Mouse (Mus musculus): ENCODE results near the gene Cxcr5. TPM values are rescaled to one million over a fixed set of nuclear protein-coding genes. Genes with fewer than 3 reads are reported as not detected.

Cxcr5 gene
- total and polyA plus RNA-seq, 2 experiments from 2014 or later, result not detected

DNA sequence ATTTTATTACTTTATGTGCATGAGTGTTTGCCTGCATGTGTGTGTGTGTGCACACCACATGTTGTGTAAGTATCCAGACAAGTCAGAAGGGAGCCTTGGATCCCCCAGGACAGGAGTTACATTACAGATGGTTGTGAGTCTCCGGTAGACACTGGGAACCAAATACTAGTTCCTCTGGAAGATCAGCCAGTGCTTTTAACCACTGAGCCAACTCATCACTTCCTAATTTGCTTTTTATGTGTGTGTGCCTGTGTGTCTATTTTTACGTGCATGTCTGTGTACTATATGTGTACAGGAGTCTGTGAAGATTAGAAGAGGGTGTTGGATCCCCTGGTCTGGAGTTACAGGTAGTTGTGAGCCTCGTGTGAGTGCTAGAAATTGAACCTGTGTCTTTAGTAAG, 21.0 kb downstream of the Cxcr5 start:
- H3K9me3 ChIP-seq (ENCODE audit: low read length), result no peaks in the 10 kb centered on the region; the same call in 1 of the 2 replicates
- H3K9ac ChIP-seq (replicated peaks; ENCODE audit: low read length), result no peak overlapping the region
- H3K27me3 ChIP-seq (ENCODE audit: insufficient read depth, low read length), result no peaks in the 10 kb centered on the region
- no peaks in the 10 kb centered on the region for H3K36me3 ChIP-seq (ENCODE audit: insufficient read depth, low read length)
- no peak overlapping the region for H3K27ac ChIP-seq
- H3K4me3 ChIP-seq (ENCODE audit: low read length), result no peak overlapping the region
- no peak for DNase-seq (ENCODE audit: low spot score)
- TF ChIP-seq CTCF (IDR thresholded peaks at IDR 0.05; ENCODE audit: low read depth), result no peak
- ATAC-seq, result no peak
- H3K4me2 ChIP-seq (ENCODE audit: low read depth, low read length), result no peak overlapping the region
- 85% methylated on average over 3 of the region's 3 CpGs for WGBS
- no peaks in the 10 kb centered on the region for H3K4me1 ChIP-seq (ENCODE audit: insufficient read depth, low read length)

- WGBS, result 53% methylated on average over 2 of the region's 2 CpGs
- no peak overlapping the region for H3K4me2 ChIP-seq (ENCODE audit: low read depth, low read length)
- H3K27ac ChIP-seq, result no peak overlapping the region
- H3K4me3 ChIP-seq (ENCODE audit: low read length), result no peak overlapping the region
- no peaks in the 10 kb centered on the region for H3K27me3 ChIP-seq (ENCODE audit: insufficient read depth, low read length)
- no peak overlapping the region for H3K9ac ChIP-seq (replicated peaks; ENCODE audit: low read length)
- no peaks in the 10 kb centered on the region for H3K4me1 ChIP-seq (ENCODE audit: insufficient read depth, low read length)
- no peaks in the 10 kb centered on the region for H3K36me3 ChIP-seq (ENCODE audit: insufficient read depth, low read length)
- no peaks in the 10 kb centered on the region; the same call in 1 of the 2 replicates for H3K9me3 ChIP-seq (ENCODE audit: low read length)
- no peak for TF ChIP-seq CTCF (IDR thresholded peaks at IDR 0.05; ENCODE audit: low read depth)
- ATAC-seq (no peak), DNase-seq (ENCODE audit: low spot score) (no peak)
Measured at GRCm38 (mm10) chr9:44539816-44540421, 21.8 kb downstream of the Cxcr5 start.

GRCm38 (mm10) chr9:44537625-44538301, 23.9 kb downstream of the Cxcr5 start:
- H3K27me3 ChIP-seq (ENCODE audit: insufficient read depth, low read length), result no peaks in the 10 kb centered on the region
- no peak overlapping the region for H3K27ac ChIP-seq
- no peak for DNase-seq (ENCODE audit: low spot score)
- WGBS, result 81% methylated on average over 19 of the region's 19 CpGs
- no peaks in the 10 kb centered on the region for H3K36me3 ChIP-seq (ENCODE audit: insufficient read depth, low read length)
- H3K4me3 ChIP-seq (ENCODE audit: low read length), result no peak overlapping the region
- no peaks in the 10 kb centered on the region for H3K9me3 ChIP-seq (ENCODE audit: low read length)
- no peak for TF ChIP-seq CTCF (IDR thresholded peaks at IDR 0.05; ENCODE audit: low read depth)
- no peak for ATAC-seq
- H3K4me1 ChIP-seq (ENCODE audit: insufficient read depth, low read length), result no peaks in the 10 kb centered on the region
- H3K9ac ChIP-seq (replicated peaks; ENCODE audit: low read length), result no peak overlapping the region
- H3K4me2 ChIP-seq (ENCODE audit: low read depth, low read length), result no peak overlapping the region

DNA sequence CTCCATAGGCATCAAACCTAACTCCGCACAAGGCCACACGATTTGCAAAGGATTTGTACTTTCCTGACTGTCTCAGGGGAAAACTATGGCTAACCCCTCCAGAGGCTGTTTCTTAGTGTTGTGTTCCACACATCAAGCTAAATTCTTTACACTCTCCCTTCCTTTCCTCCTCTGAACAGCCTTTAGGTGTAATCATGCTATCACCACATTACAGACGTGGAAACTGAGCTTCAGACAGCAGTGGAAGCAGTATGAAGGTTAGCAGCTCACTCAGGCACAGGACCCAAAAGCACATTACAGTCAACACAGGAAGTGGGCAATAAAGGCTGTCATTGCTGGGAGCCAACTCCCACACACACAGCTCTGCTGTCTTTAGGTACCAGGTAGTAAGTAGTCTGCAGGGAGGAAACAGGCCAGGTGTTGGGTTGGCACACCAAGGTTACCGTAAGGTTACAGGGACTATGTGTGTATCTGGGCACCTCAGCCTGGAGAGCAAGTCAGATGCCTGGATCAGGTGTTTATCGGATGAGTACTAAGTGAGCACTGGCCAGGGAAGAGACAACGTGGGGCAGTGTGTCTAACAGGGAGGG, 28.6 kb downstream of the Cxcr5 start:
- no peaks in the 10 kb centered on the region for H3K9me3 ChIP-seq (ENCODE audit: low read length)
- H3K9ac ChIP-seq (replicated peaks; ENCODE audit: low read length), result no peak overlapping the region
- no peak overlapping the region for H3K4me3 ChIP-seq (ENCODE audit: low read length)
- no peaks in the 10 kb centered on the region for H3K36me3 ChIP-seq (ENCODE audit: insufficient read depth, low read length)
- no peaks in the 10 kb centered on the region for H3K4me1 ChIP-seq (ENCODE audit: insufficient read depth, low read length)
- H3K4me2 ChIP-seq (ENCODE audit: low read depth, low read length), result no peak overlapping the region
- ATAC-seq (no peak), DNase-seq (ENCODE audit: low spot score) (no peak)
- H3K27ac ChIP-seq, result no peak overlapping the region
- H3K27me3 ChIP-seq (ENCODE audit: insufficient read depth, low read length), result no peaks in the 10 kb centered on the region
- 87% methylated on average over 6 of the region's 6 CpGs for WGBS
- no peak for TF ChIP-seq CTCF (IDR thresholded peaks at IDR 0.05; ENCODE audit: low read depth)

GRCm38 (mm10) chr9:44528340-44528739, 33.3 kb downstream of the Cxcr5 start:
- WGBS, result 82% methylated on average over 8 of the region's 8 CpGs

DNA sequence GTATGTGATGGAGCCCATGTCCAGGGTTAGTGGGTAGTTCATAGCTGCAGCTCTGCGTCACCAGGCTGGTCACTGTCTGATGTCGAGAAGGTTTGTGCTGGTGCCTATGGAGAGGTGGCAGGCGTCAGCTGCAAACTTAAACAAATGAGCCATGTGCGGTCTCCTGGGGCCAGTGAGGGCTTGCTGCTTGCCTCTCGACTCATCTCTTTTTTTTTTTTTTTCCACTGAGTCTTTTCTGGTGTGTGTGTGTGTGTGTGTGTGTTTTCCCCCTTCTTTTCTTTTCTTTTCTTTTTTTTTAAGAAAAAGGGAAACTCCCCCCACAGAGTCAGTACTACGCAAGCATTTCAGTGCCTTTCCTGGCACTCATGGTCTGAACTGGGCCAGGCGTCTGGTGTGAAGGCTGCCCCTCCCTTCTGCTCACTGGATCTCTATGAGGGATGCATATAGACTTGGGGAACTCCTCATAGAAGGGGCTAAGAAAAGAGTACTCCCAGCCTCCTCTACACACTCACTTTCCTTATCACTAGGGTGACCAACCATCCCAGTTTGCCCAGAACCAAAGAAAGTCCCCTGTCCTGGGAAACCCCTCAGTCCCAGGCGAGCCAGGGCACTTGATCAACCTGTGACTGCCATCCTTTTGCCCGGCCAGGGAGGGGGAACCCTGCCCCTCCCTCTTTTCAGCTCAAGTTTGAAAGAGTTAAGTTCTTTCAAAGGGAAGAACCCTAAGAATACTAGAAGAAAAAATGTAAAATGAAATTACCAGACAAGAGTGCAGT, 35.2 kb downstream of the Cxcr5 start:
- DNase-seq (ENCODE audit: low spot score) (no peak), ATAC-seq (no peak)
- Histone ChIP-seq H3K4me2 (ENCODE audit: low read depth, low read length) (no peak overlapping the region), H3K36me3 (ENCODE audit: insufficient read depth, low read length) (no peaks in the 10 kb centered on the region), H3K9me3 (ENCODE audit: low read length) (no peaks in the 10 kb centered on the region), H3K27ac (no peak overlapping the region), H3K4me1 (ENCODE audit: insufficient read depth, low read length) (no peaks in the 10 kb centered on the region), H3K4me3 (ENCODE audit: low read length) (no peak overlapping the region), H3K9ac (replicated peaks; ENCODE audit: low read length) (no peak overlapping the region), H3K27me3 (ENCODE audit: insufficient read depth, low read length) (no peaks in the 10 kb centered on the region)
- 45% methylated on average over 9 of the region's 9 CpGs for WGBS
- TF ChIP-seq CTCF (IDR thresholded peaks at IDR 0.05; ENCODE audit: low read depth), result no peak

More at GRCm38 (mm10) chr9:44528340-44528739, 33.3 kb downstream of the Cxcr5 start:
- Histone ChIP-seq H3K9me3 (ENCODE audit: low read length) (no peaks in the 10 kb centered on the region), H3K27me3 (ENCODE audit: insufficient read depth, low read length) (no peaks in the 10 kb centered on the region), H3K9ac (replicated peaks; ENCODE audit: low read length) (no peak overlapping the region), H3K4me2 (ENCODE audit: low read depth, low read length) (no peak overlapping the region), H3K27ac (no peak overlapping the region), H3K4me1 (ENCODE audit: insufficient read depth, low read length) (no peaks in the 10 kb centered on the region), H3K4me3 (ENCODE audit: low read length) (no peak overlapping the region), H3K36me3 (ENCODE audit: insufficient read depth, low read length) (no peaks in the 10 kb centered on the region)
- ATAC-seq (no peak), DNase-seq (ENCODE audit: low spot score) (no peak)
- no peak for TF ChIP-seq CTCF (IDR thresholded peaks at IDR 0.05; ENCODE audit: low read depth)
